Mouse (Mus musculus) frontal cortex, postnatal 14 days (tissue): ENCODE data around the gene Rab7b.

Experiments
- DNase-seq, 2 experiments: peaks; one replicate each; pipeline ENCODE4 v3.0.0; 2022; ENCODE audit warnings: low spot score in 2 of 2

Rab7b gene

DNA sequence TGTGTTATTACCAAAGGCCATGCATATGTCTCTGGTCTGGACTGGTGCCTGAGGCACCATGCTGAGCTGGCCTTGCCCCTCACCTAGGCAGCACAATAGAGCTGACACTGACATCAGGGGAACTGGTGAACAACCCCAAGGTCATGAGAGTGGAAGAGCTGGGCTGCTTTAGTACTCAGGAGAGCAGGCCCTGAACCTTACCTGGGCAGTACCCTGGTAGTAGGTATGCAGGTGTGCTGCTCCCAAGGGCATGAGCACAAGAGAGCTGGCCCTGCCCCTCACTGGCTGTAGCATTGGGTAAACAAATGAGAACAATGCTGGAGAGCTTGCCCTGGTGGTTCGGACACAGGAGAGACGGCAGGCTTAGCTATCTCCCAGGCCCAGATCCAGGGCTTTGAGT lies 6.8 kb downstream of the Rab7b start:
- DNase-seq = no peak

DNA sequence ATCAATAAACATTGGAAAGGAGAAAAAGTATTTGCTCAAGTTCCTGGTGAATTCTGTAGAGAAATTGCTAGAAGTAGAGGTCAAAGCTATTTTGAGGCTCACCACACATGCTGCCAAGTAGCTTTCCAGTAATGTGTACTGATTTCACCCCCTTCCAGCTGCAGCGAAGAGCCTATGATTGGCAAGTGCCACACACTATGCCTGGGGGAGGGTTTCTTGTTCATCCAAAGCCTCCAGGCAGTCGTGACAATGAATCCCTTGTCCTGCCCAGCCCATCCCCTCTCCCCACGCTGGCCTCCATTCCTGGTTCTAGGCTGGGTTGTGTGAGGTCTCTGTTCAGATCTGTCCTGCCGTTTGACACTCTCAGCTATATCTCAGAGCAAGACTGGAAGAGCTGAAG lies 7.8 kb downstream of the Rab7b start:
- DNase-seq = no peak

DNA sequence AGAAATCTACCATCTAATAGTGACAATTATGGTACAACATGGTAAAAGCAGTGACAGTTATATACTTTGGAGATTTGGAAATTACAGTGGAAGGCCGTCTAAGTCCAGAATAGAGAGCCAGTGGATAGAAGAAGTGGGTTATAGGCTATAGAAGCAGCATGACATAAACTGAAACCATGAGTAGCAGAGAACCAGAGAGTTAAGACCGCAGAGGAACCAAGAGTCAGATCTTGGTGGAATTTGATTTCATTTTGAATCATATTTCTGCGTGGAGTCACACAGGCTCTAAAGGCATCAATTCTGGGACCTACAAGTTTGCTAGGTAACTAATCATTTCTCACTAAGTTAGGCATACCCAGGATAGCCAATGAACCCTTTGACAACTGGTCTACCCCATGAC lies 10.3 kb downstream of the Rab7b start:
- DNase-seq = no peak

DNA sequence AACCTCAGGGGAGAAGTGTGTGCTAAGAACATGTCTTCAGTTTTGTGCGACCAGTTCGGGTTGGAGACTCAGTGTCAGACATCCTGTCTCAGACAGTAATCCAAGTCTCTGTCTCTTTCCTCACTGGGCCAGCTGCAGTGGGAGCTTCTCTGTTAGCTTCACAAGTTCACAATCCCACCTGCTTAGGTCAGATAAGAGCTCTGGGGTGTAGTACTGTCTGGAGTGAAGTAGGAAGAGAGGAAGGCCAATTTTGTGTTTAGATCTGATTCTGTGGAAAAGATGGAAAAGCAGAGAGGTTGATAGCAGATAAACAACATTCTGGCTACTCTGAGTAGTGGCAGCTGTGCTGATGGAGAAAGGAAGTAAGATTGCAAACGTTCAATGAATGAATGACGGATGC lies 11.1 kb downstream of the Rab7b start:
- no peak for DNase-seq

DNA sequence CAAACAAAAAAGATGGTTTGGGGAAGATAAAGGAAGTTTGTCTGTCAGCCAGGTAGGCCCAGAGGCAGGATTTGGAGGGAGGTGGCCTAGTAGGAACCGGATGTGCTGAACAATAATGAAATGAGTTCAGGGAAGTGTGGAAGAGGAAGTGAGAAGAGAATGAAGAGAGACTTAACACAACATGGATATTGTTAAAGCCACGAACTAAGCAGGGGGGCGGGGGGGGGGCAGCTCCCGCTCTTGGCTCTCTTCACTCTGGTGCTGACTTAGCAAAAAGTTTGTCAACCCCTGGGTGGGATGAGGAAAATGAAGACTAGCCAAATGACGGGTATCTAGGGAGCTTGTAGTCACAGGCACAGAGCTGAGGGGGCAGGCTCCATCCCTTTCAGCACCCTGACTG lies 12.0 kb downstream of the Rab7b start:
- DNase-seq = no peak

DNA sequence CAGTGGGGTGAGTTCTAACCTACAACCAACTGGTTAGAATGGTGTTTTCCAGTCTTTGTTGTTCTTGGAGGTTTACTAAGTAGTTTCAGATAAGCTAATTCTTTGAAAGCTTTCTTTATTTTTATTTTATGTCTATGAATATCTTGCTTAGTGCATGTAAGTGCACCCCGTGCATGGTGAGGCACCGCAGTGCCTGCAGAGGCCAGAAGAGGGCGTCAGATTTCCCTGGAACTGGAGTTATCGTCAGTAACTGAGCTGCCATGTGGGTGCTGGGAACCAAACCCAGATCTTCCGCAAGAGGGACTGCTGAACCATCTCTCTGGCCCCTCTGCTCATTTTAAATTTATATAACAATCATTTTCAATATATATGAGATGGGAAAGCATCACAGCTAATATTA lies 12.9 kb downstream of the Rab7b start:
- no peak for DNase-seq

DNA sequence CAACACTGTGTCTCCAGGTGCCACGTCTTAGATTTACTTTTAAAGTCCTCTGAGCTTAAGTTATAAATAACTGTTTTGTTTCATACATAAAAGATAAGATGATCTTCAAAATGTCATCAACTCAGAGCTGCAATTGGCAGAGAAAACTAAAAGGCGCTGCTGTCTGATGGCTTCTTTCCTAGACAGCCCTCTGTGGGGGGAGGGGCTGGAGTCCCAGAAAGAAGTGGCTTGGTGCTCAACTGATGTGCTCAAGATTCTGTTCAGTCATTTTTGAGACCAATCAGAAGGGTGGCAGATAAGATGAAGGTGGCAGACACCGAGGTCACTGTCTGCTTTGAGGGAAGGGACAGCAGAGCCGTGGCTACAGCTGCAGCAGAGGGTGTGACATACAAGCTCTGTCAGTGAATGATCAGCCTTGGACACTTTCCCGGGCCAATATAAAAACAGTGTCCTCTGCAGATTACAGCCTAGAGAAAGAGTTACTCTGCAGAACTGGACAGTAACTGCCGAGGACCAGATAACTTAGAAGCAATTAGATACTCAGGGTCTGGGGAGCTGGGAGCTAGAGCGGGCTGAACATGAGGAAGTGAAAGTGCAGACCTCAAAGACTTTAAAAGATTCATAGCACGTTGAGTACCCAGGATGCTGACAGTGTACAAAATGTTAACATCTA lies 13.7 kb downstream of the Rab7b start:
- no peak for DNase-seq

DNA sequence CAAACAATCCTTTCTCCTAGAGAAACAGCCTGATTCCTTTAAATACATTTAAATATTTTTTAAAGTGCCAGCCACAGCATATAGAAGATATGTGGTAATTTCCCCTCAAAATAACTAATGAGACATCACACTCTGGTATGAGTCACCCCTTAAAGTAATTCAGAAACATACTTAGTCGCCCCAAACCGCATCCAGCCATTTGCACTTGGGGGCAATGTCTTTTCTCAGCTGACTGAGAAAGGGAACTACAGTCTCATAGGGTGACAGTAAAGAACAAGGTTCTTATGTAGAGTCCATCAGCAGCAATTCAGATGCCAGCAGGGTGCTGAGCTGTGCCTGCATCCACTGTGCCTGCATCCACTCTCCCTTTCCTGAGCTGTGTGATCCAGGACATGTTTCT lies 15.0 kb downstream of the Rab7b start:
- no peak for DNase-seq

DNA sequence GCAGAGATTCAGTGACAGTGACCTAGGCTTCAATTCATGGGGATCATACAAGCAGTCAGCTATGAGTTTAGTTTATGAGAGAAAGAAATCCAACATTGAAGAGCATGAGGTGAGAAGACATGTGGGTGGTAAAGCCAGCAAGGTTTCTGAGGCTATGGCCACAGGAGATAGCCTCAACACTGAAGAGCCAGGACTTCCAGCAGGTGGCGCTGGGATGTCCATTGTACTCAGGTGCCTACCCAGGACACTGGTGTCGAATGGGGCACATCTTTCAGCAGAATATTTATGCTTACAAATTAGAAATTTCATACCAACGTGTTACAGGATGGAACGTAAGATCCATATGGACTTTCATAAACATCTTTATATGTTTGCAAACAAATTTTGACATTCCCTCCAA lies 19.8 kb downstream of the Rab7b start:
- no peak for DNase-seq

DNA sequence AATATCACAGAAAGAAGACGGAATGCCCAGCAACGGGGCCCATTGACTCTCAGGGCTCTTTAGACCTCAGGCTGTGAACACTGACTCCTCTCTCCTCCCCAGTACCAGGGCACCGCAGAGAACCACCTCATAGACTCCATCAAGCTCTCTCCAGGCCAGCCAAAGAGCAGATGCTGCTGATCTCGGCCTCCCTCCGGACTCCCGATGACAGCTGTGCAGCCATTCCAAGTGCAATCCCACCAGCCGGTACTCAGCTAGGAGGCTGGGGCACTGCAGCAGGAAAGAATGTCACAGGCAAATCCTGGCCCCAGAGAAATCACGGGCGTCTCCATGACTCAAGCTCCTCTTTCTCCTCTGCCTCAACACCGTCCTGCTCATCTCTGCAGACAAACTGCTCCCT lies 23.0 kb downstream of the Rab7b start:
- DNase-seq = no peak

DNA sequence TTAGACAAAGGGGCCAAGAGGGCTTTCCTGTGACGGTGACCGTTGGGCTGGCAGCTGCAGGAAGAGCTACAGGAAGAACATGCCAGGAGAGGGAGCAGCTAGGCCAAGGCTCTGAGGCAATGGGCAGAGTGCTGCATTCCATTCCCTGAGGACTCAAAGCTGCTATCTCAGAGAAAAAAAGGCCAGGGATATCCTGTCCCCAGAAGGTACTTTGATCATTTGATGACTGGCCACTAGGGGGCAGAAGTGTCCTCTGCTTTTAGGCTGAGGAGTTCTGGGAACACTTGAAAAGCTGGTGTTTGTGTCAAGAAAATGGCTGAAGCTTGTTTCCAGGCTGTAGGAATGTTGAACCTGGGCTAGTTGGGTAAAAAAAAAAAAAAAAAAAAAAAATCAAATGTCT lies 23.9 kb downstream of the Rab7b start:
- DNase-seq = peak; percentile 58 to 79

DNA sequence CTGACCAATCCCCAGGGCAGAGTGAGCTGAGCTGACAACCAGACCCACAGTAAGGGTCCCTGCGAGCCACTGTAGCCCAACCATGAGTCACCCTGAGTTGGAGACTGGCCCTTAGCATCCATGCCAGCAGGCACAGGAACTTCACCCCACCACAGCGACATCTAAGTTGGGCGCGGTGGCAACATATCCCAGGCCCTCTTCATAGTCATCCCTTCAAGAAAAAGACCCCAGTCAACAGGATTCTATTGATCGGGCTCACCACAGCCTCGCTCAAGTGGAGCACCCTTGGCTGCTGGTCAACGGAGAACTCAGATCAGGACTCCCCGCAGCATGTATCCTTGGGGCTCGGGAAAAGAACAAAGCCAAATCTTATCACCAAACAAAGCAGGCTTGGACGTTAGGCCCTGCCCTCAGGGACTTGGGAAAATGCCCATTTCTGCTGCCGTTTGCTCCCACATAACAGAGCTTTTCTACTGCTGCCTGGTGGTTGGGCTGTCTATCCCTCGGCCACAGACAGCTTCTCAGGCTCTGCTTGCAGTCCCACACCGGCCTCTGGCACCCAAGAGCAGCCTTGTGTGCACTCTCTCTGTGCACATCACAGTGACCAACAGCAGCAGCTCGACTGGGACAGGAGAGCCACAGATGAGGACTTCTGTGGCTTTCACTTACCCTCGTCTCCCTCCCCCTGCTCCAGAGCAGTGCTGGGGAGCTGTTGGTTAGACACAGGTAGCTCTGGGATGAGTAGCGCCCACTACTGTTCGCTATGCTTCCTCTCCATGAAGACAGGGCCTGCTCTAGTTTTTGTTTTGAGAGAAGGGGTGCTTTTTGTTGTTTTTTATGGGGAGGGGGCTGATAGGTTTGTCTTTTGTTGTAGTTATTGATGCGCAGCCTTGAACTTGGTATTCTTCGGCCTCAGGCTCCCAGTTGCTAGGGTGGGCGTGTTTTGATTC lies 26.2 kb downstream of the Rab7b start:
- DNase-seq = no peak

DNA sequence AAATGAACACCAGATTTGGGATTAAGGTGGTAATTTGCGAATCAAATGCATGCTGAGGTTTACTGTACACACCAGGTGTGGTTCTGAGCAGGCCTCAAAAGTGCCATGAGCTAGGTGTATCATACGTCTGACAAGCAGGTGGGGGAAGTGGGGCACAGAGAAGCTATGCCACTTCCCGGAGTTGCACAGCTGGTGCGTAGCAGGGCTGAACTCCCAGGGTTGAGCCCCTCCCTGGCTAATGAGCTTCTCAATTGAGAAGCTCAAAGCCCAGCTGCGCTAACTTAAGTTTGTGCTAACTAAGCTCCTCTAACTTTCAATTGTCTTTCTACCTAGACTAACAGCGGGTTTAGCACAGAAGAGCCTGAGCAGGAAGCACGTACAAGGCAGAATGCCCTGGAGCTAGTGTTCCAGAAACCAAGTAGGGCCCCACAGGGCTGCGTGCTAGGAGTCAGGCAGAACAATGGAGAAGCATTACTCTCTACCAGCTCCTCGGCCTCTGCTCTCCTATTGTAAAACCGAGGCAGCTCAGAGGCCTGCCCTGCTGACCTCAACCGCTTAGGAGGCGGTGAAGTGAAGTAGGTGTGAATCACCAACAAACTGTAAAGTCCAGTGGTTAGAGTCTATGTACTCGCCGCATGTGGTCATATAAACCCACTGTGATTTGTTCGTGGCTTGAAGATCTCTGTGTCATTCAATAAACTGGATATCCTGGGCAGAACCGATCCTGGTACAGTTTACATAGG lies 30.6 kb downstream of the Rab7b start:
- no peak for DNase-seq

DNA sequence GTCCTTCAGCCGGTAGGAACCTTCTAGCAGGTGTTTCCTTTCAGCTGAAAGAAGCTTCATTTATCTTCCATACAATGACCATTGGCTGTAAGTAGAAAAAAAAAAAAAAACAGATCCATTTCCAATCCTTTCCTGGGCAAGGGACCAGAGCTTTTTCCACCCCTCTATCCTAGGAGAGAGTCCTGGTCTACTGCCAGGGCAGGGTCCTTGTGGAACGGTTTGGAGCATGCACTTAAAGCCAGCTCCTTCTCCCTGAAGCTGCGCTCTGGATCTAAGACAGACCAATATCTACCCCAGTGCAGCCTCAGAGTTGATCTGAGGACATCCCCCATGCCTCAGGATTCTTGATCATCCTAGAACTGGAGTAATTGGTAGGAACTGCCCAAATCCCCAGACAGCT lies 33.5 kb downstream of the Rab7b start:
- no peak for DNase-seq

DNA sequence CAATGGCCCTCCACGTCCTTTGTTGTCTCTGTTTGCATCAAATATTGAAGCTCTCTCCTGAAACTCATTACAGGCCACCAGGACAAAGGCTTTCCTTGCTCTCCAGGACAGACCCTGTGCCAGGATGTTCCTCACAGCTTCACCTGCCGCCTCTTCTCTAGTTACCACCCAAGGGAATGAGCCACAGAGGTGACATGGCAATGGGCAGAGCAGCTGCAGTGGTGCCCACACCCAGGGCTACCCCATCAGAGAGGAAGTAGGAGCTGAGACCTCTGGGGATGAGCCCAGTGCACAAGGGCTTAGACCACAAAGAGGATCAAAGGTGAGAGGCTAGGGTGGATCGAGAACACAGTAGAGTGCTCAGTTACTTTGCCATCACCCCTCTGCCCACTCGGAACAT lies 35.1 kb downstream of the Rab7b start:
- no peak for DNase-seq

DNA sequence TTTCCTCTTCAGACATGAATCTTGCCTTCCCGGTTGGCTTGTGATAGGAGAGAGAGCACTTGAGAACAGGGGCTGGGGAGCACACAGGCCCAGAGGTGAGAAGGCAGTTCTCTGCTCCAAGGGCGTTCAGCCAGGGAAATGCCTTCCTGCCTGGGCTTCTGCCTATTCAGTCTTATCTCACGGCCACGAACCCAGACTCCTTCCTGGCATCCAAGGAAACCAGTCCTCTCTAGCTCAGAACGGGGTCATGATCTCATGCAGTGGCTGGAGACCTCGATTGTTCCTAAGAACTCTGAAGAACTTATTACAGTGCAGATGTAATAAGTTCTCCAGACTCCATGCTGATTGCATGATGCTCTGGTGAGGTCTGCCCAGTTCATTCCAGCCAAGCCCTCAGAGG lies 38.1 kb downstream of the Rab7b start:
- no peak for DNase-seq

DNA sequence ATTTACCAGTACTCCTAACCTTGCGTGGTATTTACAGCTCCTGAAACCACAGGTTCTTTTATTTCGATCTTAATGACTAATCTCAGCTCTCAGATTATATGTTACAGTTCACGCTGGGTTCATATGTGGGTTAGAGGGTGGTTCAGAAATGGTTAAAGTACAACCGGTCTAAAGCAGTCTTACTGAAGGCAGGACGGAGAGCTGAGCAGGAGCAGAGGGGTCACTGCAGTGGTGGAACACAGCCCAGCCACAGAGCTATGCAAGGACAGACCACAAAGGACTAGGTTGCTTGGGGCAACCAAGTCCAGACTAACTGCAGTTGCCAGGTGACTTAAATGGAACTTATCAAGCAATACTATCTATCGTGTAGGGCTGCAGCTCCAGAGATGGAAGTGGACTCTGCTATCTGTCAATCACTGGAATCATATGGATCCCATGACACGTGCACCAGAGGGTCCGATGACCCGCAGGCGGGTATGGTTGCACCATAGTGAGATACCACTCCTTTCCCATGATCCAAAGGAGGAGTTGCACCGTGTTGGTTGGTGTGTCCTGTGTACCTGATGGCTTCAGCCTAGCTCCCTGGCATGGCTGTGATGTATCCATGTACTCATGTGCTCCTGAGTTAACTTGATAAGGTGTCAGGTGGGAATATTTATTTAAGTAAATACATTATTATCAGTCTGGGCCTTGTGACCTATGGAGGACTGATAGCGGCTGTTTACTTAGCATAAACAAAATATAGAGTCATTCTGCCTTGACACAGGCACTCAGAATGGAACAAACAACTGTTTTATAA lies 42.3 kb downstream of the Rab7b start:
- no peak for DNase-seq

DNA sequence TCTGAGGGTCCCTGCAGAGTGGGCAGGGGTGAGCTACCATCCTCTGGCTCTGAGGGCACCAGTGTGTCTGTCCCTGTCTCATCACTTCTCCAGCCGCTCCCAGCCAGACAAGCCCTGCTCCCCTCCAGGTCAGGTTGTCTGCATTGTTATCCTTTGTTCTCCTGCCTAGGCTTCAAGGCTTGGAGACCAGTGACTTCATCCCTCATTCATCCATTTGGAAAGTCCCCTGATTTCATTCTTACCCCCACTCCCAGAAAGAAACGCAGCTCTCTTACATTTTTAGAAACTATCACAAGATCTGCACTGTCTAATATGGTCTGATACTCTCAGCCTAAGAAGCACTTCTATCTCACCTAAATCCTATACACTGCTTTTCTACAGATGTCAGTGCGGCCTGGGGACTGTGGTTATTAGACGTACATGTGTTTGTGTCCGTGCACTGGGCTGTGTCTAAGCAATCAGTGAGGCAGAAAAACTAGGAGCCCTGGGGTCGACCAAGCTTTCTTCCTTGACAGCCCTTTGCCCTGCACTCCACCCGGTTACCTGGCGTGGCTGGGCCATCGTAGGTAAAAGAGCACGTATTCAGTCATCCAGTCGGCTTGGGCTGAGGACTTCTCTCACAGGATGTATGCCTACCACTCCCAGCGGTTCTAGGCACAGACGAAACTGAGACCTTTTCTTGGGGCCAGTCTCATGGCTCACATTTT lies 45.1 kb downstream of the Rab7b start:
- DNase-seq = no peak

DNA sequence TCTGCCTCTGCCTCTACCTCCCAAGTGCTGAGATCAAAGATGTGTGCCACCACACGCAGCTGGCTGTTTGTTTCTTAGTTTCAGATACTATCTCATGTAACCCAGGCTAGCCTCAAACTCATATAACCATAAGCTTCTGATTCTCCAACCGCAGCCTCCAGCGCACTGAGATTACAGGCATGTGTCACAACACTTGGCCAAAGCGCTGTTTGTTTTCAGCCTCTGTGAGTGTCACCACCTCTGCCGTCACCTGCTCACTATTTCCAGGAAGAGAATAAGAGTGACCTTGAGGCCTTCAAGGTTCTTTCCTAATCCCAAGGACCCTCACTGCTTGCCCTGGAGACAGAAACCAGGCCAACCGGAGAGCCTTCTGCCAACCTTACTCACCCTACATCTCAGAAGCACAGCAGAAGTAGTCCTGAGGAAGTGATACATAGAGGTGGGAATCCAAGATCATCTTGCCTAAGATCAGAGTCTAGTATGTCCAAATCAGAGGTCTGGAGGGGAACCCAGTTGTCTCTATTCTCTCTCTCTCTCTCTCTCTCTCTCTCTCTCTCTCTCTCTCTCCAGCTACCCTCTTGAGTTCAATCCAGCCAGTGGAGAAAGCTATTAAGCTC lies 46.3 kb downstream of the Rab7b start:
- DNase-seq = no peak

DNA sequence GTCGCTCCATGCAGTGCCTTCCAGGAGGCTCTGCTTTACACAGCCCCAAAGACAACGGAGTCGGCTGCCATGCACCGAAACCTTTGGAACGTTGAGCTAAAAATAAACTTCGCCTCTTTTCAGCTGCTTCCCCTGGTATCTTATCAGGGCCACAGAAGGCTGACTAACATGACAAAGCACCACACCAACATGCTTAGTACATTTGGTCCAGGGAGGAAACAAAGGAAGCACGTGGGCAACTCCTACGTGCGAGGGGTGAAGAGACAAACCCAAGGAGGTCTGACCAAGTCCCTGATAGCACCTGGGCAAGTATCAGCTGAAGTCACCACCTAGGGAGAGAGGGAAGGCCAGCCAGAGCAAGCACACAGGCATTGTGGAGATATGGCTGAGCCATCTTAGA lies 48.0 kb downstream of the Rab7b start:
- DNase-seq = no peak

DNA sequence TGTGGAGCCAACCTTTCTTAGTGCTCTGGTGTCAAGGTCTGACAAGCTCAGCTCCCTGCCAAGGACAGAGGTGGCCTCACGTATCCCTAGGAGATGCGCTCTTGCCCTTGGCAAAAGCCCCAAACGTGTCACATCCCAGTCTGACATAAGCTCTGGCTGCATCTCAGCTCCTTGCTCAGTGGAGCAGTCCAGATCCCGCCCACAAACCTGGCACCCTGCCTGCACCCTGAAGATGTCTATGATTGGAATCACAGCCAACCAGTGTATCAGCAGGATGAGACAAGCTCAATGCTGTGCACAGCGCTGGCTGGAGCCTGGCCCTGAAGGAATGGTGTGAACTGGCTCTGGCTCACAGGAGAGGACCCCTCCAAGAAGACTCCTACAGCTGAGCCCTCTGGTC lies 48.8 kb downstream of the Rab7b start:
- DNase-seq = peak; percentile 87 to 89
